Mouse (Mus musculus) right cerebral cortex, adult 2 months (tissue): Measurements from ENCODE around the gene Dtx1.

Experiments used
- DNase-seq, 2 experiments: peaks; one replicate each; pipeline ENCODE4 v3.0.0; 2021 to 2022; ENCODE audit warnings: low spot score in 2 of 2

Gene Dtx1

DNA sequence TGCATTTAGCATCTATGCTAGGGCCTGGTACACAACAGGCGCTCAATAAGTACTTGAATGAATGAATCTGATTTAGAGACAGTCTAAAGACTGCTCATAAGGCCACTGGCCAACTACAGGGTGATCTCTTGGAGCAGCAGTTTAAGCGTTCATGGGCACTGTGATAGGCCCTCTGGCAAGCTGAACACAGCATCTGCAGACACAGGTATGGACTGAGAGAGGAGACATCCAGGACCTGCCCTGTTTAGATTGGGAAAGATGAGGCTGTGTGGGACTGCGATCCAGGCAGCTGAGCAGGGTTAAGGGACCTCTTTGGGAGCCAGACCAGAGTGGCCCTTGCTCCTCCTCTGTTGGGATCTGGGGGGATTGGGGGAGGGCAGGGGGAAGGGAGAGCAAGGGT, at the start of gene Dtx1:
TSS of gene Dtx1 (minus strand) at position 101 of the 400 bp plus-strand sequence.
- no peak for DNase-seq

DNA sequence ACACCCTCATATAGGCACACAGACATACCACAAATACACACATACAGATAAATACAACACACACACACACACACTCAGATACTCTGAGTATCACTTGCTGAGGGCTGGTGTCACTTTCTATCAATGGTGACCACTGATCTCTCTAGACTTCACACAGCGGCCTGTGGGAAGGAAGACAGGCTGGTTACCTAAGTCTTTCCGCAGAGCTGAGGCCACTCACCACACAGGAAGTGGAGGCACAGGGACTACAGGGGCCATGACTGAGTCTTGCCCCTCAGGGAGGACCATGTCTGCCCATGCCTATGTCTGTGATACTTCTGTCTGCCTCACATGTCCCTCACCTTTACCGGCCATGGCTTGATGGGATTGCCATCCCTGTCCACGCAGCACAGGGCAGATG, 42.5 kb upstream of the Dtx1 start:
- DNase-seq = no peak

GRCm38 (mm10) chr5:120752786-120753185, 41.1 kb upstream of the Dtx1 start:
- no peak for DNase-seq

- DNase-seq = no peak
These were observed 39.5 kb upstream of the Dtx1 start for GRCm38 (mm10) chr5:120751206-120751605.

GRCm38 (mm10) chr5:120749688-120750087, 38.0 kb upstream of the Dtx1 start, which contains the start of gene Oas2:
TSS of gene Oas2 (minus strand) at chr5:120749853.
- DNase-seq = no peak

DNA sequence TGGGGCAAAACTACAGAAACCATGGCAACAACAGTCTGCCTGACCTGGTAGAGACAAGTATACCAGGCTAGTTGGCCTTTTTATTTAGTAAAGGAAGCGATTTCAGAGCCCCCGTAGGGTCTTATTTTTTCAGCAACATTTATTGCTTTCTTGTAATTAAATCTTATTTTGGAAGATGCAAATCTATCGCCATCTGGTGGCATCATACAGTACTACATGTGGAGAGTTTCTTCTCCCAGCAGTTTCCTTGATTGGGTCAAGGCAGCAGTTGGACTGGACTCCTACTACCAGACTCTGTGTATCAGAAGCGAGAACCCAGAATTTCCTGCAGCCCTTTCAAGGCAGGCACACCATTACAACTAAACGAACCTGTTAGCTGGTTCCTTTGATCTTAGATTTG, 34.7 kb upstream of the Dtx1 start:
- DNase-seq = peak; percentile 75 to 78

- peak in 1 of 2 experiments; percentile 39 for DNase-seq
These were observed 30.4 kb upstream of the Dtx1 start for GRCm38 (mm10) chr5:120742125-120742524.

DNA sequence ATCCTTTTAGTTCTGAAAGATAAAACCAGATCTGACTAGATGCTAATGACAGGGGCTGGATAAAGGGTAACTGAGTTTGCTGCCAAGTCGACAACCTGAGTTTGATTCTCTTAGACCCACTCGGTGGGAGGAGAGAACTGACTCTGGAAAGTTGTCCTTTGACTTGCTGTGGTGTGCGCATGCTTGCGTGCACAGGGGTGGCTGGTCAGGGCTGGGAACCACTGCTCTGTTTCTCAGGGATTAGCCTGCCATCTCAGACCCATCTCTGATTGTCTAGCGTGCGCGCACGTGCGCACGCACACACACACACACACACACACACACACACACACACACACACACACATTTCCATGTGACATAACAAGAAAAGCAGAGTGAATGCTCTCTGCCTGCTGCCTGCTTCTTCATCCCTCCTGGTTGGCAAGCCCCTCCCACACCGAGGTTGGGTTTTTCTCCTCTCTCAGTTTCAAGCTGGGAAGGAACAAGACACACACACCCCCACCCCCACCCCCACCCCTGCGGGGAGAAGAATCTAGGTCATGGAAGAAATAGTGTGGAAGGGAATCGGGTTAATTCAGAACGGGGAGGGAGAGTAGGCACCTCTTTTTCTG, 22.8 kb upstream of the Dtx1 start:
- DNase-seq = peak; percentile 25 to 61

DNA sequence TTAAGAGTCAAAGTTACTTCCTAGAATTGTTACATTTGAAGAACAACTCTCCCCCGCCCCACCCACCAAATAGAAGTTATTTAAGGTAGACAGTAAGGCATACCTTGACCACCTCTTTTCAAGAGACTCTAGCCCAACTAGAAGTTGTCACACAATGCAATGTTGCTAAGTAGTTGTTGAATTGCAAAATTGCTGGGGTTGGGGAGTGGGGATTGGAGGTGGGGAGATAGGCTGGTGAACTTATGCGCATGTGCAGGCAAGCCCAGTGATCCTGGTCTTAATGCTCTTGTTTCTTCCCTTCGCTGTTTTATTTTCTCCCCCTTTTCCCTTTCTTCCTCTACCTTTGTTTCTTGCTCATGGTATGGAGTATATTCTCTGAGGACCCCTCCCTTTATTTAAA, 22.0 kb upstream of the Dtx1 start:
- no peak for DNase-seq

DNA sequence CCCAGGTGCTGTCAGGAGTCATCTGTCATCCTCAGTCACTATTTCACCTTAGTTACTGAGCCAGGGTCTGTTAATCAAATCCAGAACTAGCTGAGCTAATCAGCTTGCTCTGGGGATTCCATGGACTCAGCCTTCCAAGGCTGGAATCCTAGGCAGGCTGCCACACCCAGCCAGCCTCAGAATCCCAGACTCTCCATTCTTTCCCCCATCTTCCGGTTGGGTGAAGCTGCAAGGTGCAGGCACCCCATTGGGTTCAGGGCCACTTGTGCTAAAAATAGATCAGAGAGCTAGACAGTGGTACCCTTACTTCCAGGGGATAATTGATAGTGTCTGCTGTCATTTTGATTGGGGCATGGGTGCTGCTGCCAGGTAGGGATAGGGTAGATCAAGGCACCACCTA, 21.0 kb upstream of the Dtx1 start:
- DNase-seq = no peak

DNA sequence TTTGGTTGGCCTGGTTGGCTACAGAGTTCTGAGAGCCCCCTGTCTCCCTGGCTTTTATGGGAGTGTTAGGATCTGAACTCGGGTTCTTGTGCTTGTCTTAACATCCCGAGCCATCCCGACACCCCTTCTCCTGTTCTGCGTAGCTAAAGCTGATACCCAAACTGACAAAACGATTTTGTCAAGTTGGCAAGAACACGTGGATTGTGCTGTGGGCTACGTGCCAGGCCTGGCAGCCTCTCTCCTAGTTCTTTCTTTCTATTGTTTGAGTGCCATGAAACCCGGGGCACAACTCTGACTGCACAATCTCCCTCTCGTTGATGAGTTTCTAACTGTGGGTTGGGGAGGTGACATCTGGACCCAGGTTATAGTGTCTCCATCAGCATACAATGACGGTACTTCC, 17.6 kb upstream of the Dtx1 start:
- DNase-seq = no peak

GRCm38 (mm10) chr5:120725811-120726455, 14.2 kb upstream of the Dtx1 start:
- no peak for DNase-seq

DNA sequence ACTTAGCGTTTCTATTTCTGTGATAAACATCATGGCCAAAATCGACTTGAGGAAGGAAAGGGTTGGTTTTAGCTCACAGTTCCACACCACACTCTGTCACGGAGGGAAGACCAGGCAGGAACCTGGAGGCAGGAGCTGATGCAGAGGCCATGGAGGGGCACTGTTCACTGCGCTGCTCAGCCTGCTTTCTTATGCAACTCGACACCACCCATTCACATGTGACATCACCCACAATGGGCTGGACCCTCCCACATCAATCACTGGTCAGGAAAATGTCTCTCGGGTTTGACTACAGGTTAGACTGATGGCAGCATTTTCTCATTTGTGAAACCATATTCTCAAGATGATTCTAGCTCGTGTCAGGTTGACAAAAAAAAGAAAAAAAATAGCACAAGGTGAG, 9.3 kb upstream of the Dtx1 start:
- DNase-seq = no peak

GRCm38 (mm10) chr5:120718600-120719378, 7.1 kb upstream of the Dtx1 start:
- no peak for DNase-seq

DNA sequence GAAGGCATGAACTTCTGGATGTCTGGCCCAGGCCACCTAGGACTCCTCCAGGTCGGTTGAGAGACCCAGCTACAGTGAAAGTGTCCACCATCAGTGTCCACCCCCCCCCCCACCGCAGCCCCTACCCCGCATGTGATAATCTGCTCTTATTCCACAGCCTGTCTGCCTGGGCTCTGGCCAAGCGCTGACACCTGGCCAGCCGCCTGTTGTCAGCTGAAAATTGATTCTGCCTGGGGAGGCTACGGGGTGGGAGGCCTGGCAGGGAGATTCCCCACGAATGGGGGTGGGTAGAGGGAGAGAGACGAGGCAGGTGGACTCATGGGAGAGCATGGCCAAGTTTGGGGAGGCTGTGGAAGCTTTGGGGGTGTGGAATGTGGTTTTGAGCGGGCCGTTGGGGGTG, 5.4 kb upstream of the Dtx1 start:
- DNase-seq = no peak

DNA sequence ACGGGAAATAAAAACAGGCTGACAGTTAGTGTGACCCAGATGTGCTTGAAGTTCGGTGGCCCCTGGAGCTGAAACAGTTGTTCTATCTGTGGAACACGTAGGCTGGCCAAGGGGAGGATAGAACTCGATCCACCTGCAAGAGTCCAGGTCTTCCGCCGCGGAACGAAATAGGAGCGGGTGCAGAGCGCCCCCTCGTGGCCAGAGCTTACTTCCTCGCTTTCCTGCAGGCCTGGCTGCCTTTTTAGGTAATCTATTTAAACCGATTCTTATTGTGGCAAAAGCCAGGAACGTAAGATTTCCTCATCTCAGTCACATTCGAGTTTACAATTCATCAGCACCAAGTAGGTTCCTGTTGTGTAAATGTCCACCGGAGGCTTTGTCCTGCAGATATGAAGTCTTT, 2.6 kb upstream of the Dtx1 start:
- DNase-seq = peak; percentile 86 to 87

- DNase-seq = peak in 1 of 2 experiments; percentile 53
These were observed 994 bp upstream of the Dtx1 start for GRCm38 (mm10) chr5:120712721-120713120.

DNA sequence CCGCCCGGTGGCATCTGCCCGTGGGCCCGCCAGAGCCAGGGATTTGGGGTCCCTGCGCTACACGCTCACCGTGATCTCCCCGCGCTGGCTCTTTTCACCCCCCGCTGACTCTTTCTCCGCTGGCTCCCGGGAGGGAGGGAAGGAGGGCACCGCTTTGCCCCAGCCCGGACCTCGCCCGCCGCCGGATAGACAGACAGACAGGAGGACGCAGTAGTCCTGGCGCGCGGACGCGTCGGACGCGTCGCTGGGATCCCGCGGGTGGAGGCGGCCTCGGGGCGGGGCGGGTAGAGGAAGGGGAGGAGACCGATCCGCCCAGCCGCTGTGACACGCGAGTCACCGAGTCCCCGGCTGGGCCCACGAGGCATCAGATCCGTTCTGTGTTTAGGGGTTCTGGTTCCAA, 311 bp downstream of the Dtx1 start:
- DNase-seq = peak; percentile 82 to 83

DNA sequence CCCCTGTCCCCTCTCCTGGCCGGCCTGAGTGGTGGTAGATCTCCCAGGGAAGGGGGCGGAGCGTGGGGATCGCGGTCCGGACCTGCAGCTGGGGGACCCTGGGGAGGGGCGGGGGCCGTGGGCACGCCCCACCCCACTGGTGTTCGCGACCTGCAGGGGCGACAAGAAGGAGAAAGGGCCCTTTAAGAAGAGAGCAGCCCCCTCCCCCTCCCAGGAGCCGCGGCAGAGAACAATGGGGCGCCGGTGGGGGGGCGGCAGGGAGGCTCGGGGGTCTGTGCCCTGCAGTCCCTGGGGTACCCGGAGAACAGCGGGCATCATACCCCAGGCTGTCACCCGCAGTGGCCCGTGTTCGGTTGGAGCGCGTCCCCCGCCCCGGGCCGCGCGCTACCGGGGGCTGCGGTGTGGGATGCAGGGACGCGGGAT, 890 bp downstream of the Dtx1 start:
- peak in 1 of 2 experiments; percentile 38 for DNase-seq

- DNase-seq = peak; percentile 48 to 52
These were observed 1.4 kb downstream of the Dtx1 start for GRCm38 (mm10) chr5:120710161-120710825.

GRCm38 (mm10) chr5:120706976-120707375, 4.8 kb downstream of the Dtx1 start:
- no peak for DNase-seq

DNA sequence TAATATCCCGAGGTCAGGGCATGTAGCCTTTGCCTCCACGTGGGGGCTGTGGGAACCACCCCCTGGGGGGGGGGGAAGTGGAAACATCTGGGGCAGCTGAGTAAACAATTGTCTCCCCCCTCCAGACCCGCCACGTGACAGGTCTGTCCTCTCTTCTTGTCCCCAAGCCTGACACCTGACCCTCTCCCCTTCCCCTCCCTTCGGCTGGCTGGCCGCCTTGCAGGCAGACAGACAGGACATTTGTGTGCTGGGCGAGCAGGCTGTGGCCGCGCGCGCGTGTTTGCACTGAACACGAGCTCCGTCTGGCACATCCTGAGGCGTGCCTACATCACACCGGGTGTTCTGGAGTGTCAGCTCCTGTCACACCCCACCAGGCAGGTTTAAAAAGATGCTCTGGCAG, 5.2 kb downstream of the Dtx1 start:
- DNase-seq = no peak
